Mouse (Mus musculus): Measurements from ENCODE around the gene Epb42. TPM values are rescaled to one million over a fixed set of nuclear protein-coding genes. Genes with fewer than 3 reads are reported as not detected.
"Not testable (repeated sequence)": the region's sequence is repeated elsewhere in the genome, so short reads cannot be mapped to it uniquely, and the experiment has no call there.

The Epb42 gene
- polyA plus RNA-seq, 1 experiment = 0.75 TPM

DNA sequence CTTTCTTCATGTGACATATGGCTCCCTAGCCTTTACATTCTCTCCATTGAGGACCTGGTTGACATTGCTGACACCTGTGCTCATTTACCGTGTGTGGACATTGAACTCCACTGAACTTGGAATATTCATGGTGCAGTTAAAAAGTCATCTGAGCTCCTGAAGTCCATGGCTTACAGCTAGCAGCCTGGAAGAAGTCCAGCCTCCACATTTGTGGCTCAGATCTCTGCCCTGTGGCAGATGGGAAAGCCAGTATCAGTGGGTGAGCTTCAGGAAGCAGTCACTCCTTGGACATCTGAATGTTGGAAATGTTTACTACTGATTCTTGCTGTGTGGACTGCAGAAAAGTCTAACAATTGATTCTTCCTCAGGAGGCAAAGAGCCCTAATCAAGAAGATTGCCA is 29.9 kb downstream of the Epb42 start:
- TF ChIP-seq POLR2A (IDR thresholded peaks at IDR 0.05; ENCODE audit: borderline replicate concordance, extremely low read depth, insufficient read depth, insufficient read length, poor library complexity, severe bottlenecking) (no peak), CTCF (IDR thresholded peaks at IDR 0.05; ENCODE audit: borderline replicate concordance, extremely low read depth, insufficient read depth, insufficient read length) (no peak)
- DNase-seq (ENCODE audit: low read depth) = no peak

GRCm38 (mm10) chr2:121004018-121004811 is 32.7 kb downstream of the Epb42 start:
- TF ChIP-seq CTCF (IDR thresholded peaks at IDR 0.05; ENCODE audit: borderline replicate concordance, extremely low read depth, insufficient read depth, insufficient read length) = no peak
- TF ChIP-seq POLR2A (IDR thresholded peaks at IDR 0.05; ENCODE audit: borderline replicate concordance, extremely low read depth, insufficient read depth, insufficient read length, poor library complexity, severe bottlenecking) = no peak
- DNase-seq (ENCODE audit: low read depth) = no peak

GRCm38 (mm10) chr2:121003586-121003985 is 33.3 kb downstream of the Epb42 start:
- peak; percentile 3 for DNase-seq (ENCODE audit: low read depth)
- TF ChIP-seq CTCF (IDR thresholded peaks at IDR 0.05; ENCODE audit: borderline replicate concordance, extremely low read depth, insufficient read depth, insufficient read length) (no peak), POLR2A (IDR thresholded peaks at IDR 0.05; ENCODE audit: borderline replicate concordance, extremely low read depth, insufficient read depth, insufficient read length, poor library complexity, severe bottlenecking) (no peak)

- no peak for DNase-seq (ENCODE audit: low read depth)
Observed at GRCm38 (mm10) chr2:120998863-120999262, 38.0 kb downstream of the Epb42 start.

DNA sequence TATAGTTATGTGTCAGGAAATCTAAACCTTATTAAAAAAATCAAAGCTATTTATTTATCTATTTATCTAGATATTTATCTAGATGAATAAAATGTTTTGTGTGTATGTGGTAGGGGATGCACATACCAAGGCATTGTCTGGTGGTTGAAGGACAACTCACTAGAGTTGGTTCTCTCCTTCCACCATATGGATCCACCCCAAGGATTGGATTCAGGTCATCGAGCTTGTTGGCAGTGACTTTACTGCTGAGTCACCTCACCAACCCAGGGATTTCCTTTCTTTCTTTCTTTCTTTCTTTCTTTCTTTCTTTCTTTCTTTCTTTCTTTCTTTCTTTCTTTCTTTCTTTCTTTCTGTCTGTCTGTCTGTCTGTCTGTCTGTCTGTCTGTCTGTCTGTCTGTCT is 40.3 kb downstream of the Epb42 start:
- not testable (repeated sequence) for DNase-seq (ENCODE audit: low read depth)

More at GRCm38 (mm10) chr2:120998863-120999262, 38.0 kb downstream of the Epb42 start:
- TF ChIP-seq CTCF (IDR thresholded peaks at IDR 0.05; ENCODE audit: borderline replicate concordance, extremely low read depth, insufficient read depth, insufficient read length) = no peak
- TF ChIP-seq POLR2A (IDR thresholded peaks at IDR 0.05; ENCODE audit: borderline replicate concordance, extremely low read depth, insufficient read depth, insufficient read length, poor library complexity, severe bottlenecking) = no peak

- DNase-seq (ENCODE audit: low read depth) = no peak
- TF ChIP-seq CTCF (IDR thresholded peaks at IDR 0.05; ENCODE audit: borderline replicate concordance, extremely low read depth, insufficient read depth, insufficient read length) (no peak), POLR2A (IDR thresholded peaks at IDR 0.05; ENCODE audit: borderline replicate concordance, extremely low read depth, insufficient read depth, insufficient read length, poor library complexity, severe bottlenecking) (no peak)
Observed at GRCm38 (mm10) chr2:120991196-120991595, 45.7 kb downstream of the Epb42 start.

- TF ChIP-seq CTCF (IDR thresholded peaks at IDR 0.05; ENCODE audit: borderline replicate concordance, extremely low read depth, insufficient read depth, insufficient read length) (no peak), POLR2A (IDR thresholded peaks at IDR 0.05; ENCODE audit: borderline replicate concordance, extremely low read depth, insufficient read depth, insufficient read length, poor library complexity, severe bottlenecking) (no peak)
Observed at GRCm38 (mm10) chr2:120985241-120985640, 51.6 kb downstream of the Epb42 start.

GRCm38 (mm10) chr2:120983611-120984010 is 53.3 kb downstream of the Epb42 start:
- DNase-seq (ENCODE audit: low read depth) = peak; percentile 11
- no peak for TF ChIP-seq POLR2A (IDR thresholded peaks at IDR 0.05; ENCODE audit: borderline replicate concordance, extremely low read depth, insufficient read depth, insufficient read length, poor library complexity, severe bottlenecking)
- no peak for TF ChIP-seq CTCF (IDR thresholded peaks at IDR 0.05; ENCODE audit: borderline replicate concordance, extremely low read depth, insufficient read depth, insufficient read length)

More at GRCm38 (mm10) chr2:120985241-120985640, 51.6 kb downstream of the Epb42 start:
- no peak for DNase-seq (ENCODE audit: low read depth)

DNA sequence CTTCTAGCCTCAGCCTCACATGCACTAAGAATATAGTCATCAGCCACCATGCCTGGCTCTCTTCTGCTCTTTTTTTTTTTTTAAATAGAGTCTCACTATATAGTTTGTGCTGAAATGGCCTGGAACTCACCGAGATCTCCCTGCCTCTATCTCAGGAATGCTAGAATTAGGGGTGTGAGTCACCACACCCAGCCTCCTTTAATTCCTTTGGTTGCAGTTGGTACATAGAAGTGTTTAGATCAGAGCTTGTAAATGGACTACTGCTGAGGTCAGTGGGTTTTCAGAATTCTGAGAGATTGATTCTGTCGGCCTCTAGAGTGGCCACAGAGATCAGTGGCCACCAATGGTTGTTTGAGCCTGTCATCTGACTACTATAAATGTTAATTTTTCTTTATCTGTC is 56.0 kb downstream of the Epb42 start:
- no peak for DNase-seq (ENCODE audit: low read depth)
- no peak for TF ChIP-seq POLR2A (IDR thresholded peaks at IDR 0.05; ENCODE audit: borderline replicate concordance, extremely low read depth, insufficient read depth, insufficient read length, poor library complexity, severe bottlenecking)

DNA sequence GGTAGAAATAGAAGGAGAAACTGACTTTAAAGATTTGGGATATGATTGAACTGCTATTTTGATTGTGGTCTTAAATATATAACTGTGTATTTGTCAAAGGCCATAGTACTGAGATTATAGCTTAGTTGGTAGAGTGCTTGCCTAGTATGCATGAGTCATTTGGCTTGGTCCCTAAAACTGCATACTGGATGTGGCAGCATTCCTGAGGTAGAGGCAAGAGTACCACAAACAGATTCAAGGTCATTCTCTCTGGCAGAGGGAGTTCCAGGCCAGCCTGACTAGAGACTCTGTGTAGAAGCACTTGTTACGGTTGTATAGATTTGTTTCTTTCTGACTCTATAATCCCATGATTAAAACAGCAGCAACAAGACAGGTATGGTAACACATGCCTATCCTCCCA is 57.1 kb downstream of the Epb42 start:
- no peak for TF ChIP-seq POLR2A (IDR thresholded peaks at IDR 0.05; ENCODE audit: borderline replicate concordance, extremely low read depth, insufficient read depth, insufficient read length, poor library complexity, severe bottlenecking)
- DNase-seq (ENCODE audit: low read depth) = no peak

DNA sequence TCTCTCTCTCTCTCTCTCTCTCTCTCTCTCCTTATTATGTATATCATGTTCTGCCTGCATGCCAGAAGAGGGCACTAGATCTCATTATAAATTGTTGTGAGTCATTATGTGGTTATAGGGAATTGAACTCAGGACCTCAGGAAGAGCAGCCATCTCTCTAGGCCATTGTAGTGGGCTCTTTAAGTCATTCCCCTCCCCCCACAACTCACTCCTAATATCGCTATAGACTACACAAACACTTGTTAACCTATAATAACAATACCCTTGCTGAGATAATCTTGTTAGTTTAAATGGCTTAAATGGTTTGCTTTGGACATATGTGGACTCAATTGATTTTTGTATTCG is 58.2 kb downstream of the Epb42 start:
- no peak for TF ChIP-seq CTCF (IDR thresholded peaks at IDR 0.05; ENCODE audit: borderline replicate concordance, extremely low read depth, insufficient read depth, insufficient read length)
- TF ChIP-seq POLR2A (IDR thresholded peaks at IDR 0.05; ENCODE audit: borderline replicate concordance, extremely low read depth, insufficient read depth, insufficient read length, poor library complexity, severe bottlenecking) = no peak
- DNase-seq (ENCODE audit: low read depth) = peak; percentile 41

DNA sequence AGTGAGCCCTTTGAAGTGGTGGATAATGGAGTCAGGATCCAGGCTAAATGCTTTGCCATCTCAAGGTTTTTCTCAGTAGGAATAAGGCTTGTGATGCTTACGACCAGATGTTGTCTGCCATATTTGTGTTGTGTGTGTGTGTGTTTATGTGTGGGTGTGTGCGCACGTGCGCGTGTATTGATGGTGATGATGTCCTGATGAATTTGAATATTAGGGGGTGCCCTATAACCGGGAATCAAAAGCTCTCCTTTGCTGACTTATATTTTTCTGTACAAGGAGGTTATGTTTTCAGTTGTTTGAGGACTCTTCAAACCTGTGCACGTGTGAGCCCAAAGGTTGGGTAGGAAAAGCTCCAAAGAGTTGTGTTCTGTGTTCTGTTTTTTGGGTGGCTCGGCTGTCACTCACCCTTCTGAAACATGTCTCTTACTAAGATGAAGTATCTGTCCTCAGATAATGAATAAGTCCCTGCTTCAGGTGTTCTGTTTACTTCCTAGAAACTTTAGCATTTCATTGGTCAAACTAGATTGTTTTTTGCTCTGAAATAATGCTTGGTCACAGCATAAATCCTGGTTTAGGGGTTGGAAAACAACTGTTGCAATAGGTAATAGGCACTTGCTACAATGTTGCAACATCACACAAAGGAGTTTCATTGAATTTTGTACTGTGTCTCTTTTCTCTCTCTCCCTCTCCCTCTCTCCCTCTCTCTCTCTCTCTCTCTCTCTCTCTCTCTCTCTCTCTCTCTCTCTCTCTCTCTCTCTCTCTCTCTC is 58.8 kb downstream of the Epb42 start:
- TF ChIP-seq CTCF (IDR thresholded peaks at IDR 0.05; ENCODE audit: borderline replicate concordance, extremely low read depth, insufficient read depth, insufficient read length) = no peak
- DNase-seq (ENCODE audit: low read depth) = no peak
